Mouse (Mus musculus): Measurements from ENCODE around the gene Rcn1.

The Rcn1 gene

GRCm38 (mm10) chr2:105394375-105394774 is 4.7 kb downstream of the Rcn1 start:
- DNase-seq (ENCODE audit: low spot score), result no peak

- no peak for DNase-seq (ENCODE audit: low spot score)
Measured at GRCm38 (mm10) chr2:105392514-105392913, 6.6 kb downstream of the Rcn1 start.

- no peak for DNase-seq (ENCODE audit: low spot score)
Measured at GRCm38 (mm10) chr2:105391414-105391784, 7.7 kb downstream of the Rcn1 start.

GRCm38 (mm10) chr2:105390653-105391413 is 8.3 kb downstream of the Rcn1 start:
- no peak for DNase-seq (ENCODE audit: low spot score)

GRCm38 (mm10) chr2:105389007-105389890 is 9.9 kb downstream of the Rcn1 start:
- no peak for DNase-seq (ENCODE audit: low spot score)

- no peak for DNase-seq (ENCODE audit: low spot score)
Measured at GRCm38 (mm10) chr2:105386418-105386817, 12.7 kb downstream of the Rcn1 start.

GRCm38 (mm10) chr2:105384998-105385397 is 14.1 kb downstream of the Rcn1 start:
- DNase-seq (ENCODE audit: low spot score), result no peak

- DNase-seq (ENCODE audit: low spot score), result no peak
Measured at GRCm38 (mm10) chr2:105383063-105383462, 16.1 kb downstream of the Rcn1 start.

GRCm38 (mm10) chr2:105380757-105381319 is 18.3 kb downstream of the Rcn1 start:
- DNase-seq (ENCODE audit: low spot score), result no peak

GRCm38 (mm10) chr2:105379682-105380081 is 19.4 kb downstream of the Rcn1 start:
- no peak for DNase-seq (ENCODE audit: low spot score)

- no peak for DNase-seq (ENCODE audit: low spot score)
Measured at GRCm38 (mm10) chr2:105375705-105376104, 23.4 kb downstream of the Rcn1 start.

- DNase-seq (ENCODE audit: low spot score), result no peak
Measured at GRCm38 (mm10) chr2:105375261-105375660, 23.9 kb downstream of the Rcn1 start.

GRCm38 (mm10) chr2:105373658-105374057 is 25.5 kb downstream of the Rcn1 start:
- no peak for DNase-seq (ENCODE audit: low spot score)

GRCm38 (mm10) chr2:105372727-105373126 is 26.4 kb downstream of the Rcn1 start:
- no peak for DNase-seq (ENCODE audit: low spot score)

GRCm38 (mm10) chr2:105372156-105372555 is 27.0 kb downstream of the Rcn1 start:
- no peak for DNase-seq (ENCODE audit: low spot score)

GRCm38 (mm10) chr2:105370698-105371097 is 28.4 kb downstream of the Rcn1 start:
- DNase-seq (ENCODE audit: low spot score), result no peak

GRCm38 (mm10) chr2:105370240-105370639 is 28.9 kb downstream of the Rcn1 start:
- no peak for DNase-seq (ENCODE audit: low spot score)

- DNase-seq (ENCODE audit: low spot score), result no peak
Measured at GRCm38 (mm10) chr2:105367623-105368022, 31.5 kb downstream of the Rcn1 start.

- DNase-seq (ENCODE audit: low spot score), result no peak
Measured at GRCm38 (mm10) chr2:105358040-105358439, 41.1 kb downstream of the Rcn1 start.

- DNase-seq (ENCODE audit: low spot score), result peak; percentile 29
Measured at GRCm38 (mm10) chr2:105356791-105357190, 42.3 kb downstream of the Rcn1 start.

- no peak for DNase-seq (ENCODE audit: low spot score)
Measured at GRCm38 (mm10) chr2:105348886-105349285, 50.2 kb downstream of the Rcn1 start.

- no peak for DNase-seq (ENCODE audit: low spot score)
Measured at GRCm38 (mm10) chr2:105339993-105340392, 59.1 kb downstream of the Rcn1 start.

All from testis, postnatal 14 days (tissue).